Mouse (Mus musculus): ENCODE results near the gene Vwf. TPM values are rescaled to one million over a fixed set of nuclear protein-coding genes. Genes with fewer than 3 reads are reported as not detected.

The Vwf gene
- polyA plus RNA-seq, 1 experiment: 464 TPM

DNA sequence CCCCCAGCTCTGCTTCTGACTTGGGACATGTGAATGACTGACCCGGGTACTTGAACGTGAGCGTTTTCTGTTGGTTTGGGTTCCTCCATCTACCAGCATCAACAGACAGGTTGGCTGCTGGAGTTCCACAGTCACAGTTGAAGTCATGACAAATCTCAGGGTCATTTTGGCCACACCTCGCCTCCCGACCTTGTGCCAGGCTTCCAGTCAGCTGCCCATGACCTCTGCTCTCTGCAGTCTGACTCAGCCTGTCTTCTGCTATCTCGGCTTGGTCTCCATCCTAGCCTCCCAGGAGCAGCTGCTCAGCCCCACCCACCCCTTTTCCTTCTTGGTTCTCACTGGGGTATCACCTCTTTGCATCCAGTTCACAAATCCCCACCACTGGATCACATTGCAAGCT lies 182.9 kb downstream of the Vwf start:
- H3K4me1 ChIP-seq (ENCODE audit: control insufficient read depth, insufficient read depth, low read length): no peaks in the 10 kb centered on the region
- WGBS: 71% methylated on average over 6 of the region's 6 CpGs
- no peak for DNase-seq
- no peak overlapping the region for H3K4me3 ChIP-seq (replicated peaks; ENCODE audit: extremely low read depth, low read depth, low read length)
- TF ChIP-seq POLR2A (IDR thresholded peaks at IDR 0.05; ENCODE audit: borderline replicate concordance, extremely low read depth, low read depth, low read length): no peak
- no peak for TF ChIP-seq CTCF (IDR thresholded peaks at IDR 0.05; ENCODE audit: insufficient read depth, low read length)

DNA sequence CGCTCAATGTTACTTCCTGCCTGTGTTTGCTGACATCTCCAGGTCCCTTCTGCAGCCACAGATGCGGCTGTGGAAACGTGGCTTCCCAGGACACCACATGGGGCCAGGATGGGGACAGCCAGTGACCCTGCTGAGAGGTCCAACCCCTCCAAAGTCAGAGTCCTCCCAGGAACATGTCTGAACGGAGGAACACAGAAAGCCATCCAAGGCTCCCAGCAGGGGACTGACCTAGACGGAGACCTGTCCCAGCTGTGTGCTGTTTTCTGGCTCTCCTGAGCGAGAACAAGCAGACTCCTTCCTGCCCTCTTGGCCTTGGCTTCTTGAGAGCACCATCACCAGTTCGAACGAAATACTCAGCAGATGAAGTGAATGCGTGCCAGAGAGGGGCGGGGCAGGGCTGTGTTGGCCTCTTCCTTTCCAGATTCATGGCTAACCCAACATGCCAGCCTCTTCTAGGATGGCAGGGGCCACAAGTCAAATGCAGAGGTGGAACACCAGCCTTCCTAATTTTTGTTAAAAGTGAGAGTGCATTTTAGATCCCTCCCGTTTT lies 183.5 kb downstream of the Vwf start:
- no peak for TF ChIP-seq POLR2A (IDR thresholded peaks at IDR 0.05; ENCODE audit: borderline replicate concordance, extremely low read depth, low read depth, low read length)
- no peak for TF ChIP-seq CTCF (IDR thresholded peaks at IDR 0.05; ENCODE audit: insufficient read depth, low read length)
- no peak overlapping the region for H3K4me3 ChIP-seq (replicated peaks; ENCODE audit: extremely low read depth, low read depth, low read length)
- DNase-seq: no peak
- 56% methylated on average over 11 of the region's 11 CpGs for WGBS
- H3K4me1 ChIP-seq (ENCODE audit: control insufficient read depth, insufficient read depth, low read length): no peaks in the 10 kb centered on the region

Other genes starting within 250 kb of the Vwf start
- 107 and 116 TPM in 2 replicates for gene Ltbr, start 232.9 kb upstream of the Vwf start, polyA plus RNA-seq (2012; rRNA removed)
- 245 and 249 TPM in 2 replicates for gene Scnn1a, start 226.1 kb upstream of the Vwf start, polyA plus RNA-seq (2012; rRNA removed)
- gene Tnfrsf1a, start 197.4 kb upstream of the Vwf start, polyA plus RNA-seq (2012; rRNA removed): 186 and 200 TPM in 2 replicates
- gene Plekhg6, start 166.0 kb upstream of the Vwf start, polyA plus RNA-seq (2012; rRNA removed): 1.3 and 2.6 TPM in 2 replicates
- gene Cd9, start 52.0 kb upstream of the Vwf start, polyA plus RNA-seq (2012; rRNA removed): 405 and 537 TPM in 2 replicates
- gene Ano2, start 143.6 kb downstream of the Vwf start, polyA plus RNA-seq (2012; rRNA removed): 0.03 and 0.28 TPM in 2 replicates

Measured in lung, adult 2 months (tissue).